Mouse (Mus musculus): Measurements from ENCODE around the gene Myo1e. TPM values are rescaled to one million over a fixed set of nuclear protein-coding genes. Genes with fewer than 3 reads are reported as not detected.

Gene Myo1e
- total RNA-seq, 1 experiment, result 21.3 TPM

DNA sequence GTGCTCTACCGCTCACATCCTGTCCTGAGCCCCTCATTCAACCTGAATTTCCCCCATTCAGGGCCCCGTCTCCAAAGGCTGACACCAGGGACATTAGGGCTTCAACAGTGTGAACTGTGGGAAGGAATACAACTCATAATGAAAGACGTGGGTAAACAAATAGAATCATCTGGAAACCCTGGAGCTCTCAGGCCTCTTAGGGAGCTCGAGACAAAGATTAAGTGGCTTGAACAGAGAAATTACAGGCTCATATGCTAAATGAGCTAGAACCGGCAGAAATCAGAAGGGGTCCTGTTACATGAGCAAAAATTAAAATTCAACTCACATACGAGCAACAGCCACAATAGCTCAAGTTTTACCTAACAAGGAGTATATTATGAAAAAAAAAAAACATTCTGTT lies 32.3 kb upstream of the Myo1e start:
- Histone ChIP-seq H3K27ac (ENCODE audit: insufficient read depth, low read depth, low read length, poor library complexity, severe bottlenecking) (no peak overlapping the region; the same call in 1 of the 2 replicates), H3K36me3 (ENCODE audit: control insufficient read depth, insufficient read depth, low read length, poor library complexity, severe bottlenecking) (no peaks in the 10 kb centered on the region), H3K4me1 (ENCODE audit: control insufficient read depth in 2 of 2, insufficient read depth in 2 of 2, low read length in 2 of 2, poor library complexity in 1 of 2) (peaks cover 0 to 16% of the 10 kb centered on the region in 2 experiments; a peak in 2 of 4 replicates), H3K4me3 (ENCODE audit: insufficient read depth in 1 of 2, low read depth in 1 of 2, low read length in 2 of 2, poor library complexity in 1 of 2, severe bottlenecking in 1 of 2) (no peak overlapping the region), H3K9me3 (ENCODE audit: control insufficient read depth, insufficient read depth, low read depth, low read length) (no peaks in the 10 kb centered on the region), H3K9ac (ENCODE audit: insufficient read depth, low read depth, low read length, poor library complexity, severe bottlenecking) (no peak overlapping the region)
- in situ Hi-C loops (cut with MboI; ENCODE audit: low sequenced_read_pairs in 2 of 2, unreplicated experiment in 2 of 2), result no loop called here
- no peak for DNase-seq (ENCODE audit: low read depth, low spot score)
- TF ChIP-seq CHD2 (IDR thresholded peaks at IDR 0.05; ENCODE audit: low read depth, low read length), result no peak
- no peak for TF ChIP-seq HCFC1 (IDR thresholded peaks at IDR 0.05; ENCODE audit: borderline replicate concordance, insufficient read depth, low read length)
- no peak for TF ChIP-seq MAFK (IDR thresholded peaks at IDR 0.05; ENCODE audit: insufficient read depth, low read depth, low read length)
- TF ChIP-seq ZC3H11A (IDR thresholded peaks at IDR 0.05; ENCODE audit: borderline replicate concordance, low read depth, low read length), result no peak

DNA sequence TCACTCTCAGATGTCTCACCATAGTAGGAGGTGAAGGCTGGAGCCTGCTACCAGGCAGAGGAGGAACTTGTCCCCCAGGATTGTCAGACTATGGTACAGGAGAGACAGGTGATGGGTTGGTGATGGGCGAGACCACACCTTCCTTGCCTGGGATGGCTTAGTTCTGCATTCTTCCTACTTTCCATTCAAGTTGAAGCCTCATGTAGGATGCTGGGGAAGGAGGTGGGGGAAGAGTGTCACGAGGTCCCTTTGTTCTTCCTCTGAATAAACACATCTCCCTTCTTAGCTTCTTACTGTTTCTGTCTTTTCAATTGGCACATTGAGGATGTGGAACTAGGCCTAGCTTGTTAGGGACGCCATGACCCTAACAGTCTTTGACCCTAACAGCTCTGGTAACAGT lies 30.9 kb upstream of the Myo1e start:
- Histone ChIP-seq H3K4me3 (ENCODE audit: insufficient read depth in 1 of 2, low read depth in 1 of 2, low read length in 2 of 2, poor library complexity in 1 of 2, severe bottlenecking in 1 of 2) (no peak overlapping the region), H3K4me1 (ENCODE audit: control insufficient read depth in 2 of 2, insufficient read depth in 2 of 2, low read length in 2 of 2, poor library complexity in 1 of 2) (peaks cover 0 to 16% of the 10 kb centered on the region in 2 experiments; a peak in 2 of 4 replicates), H3K36me3 (ENCODE audit: control insufficient read depth, insufficient read depth, low read length, poor library complexity, severe bottlenecking) (no peaks in the 10 kb centered on the region), H3K9me3 (ENCODE audit: control insufficient read depth, insufficient read depth, low read depth, low read length) (no peaks in the 10 kb centered on the region), H3K27ac (ENCODE audit: insufficient read depth, low read depth, low read length, poor library complexity, severe bottlenecking) (no peak overlapping the region), H3K9ac (ENCODE audit: insufficient read depth, low read depth, low read length, poor library complexity, severe bottlenecking) (no peak overlapping the region)
- TF ChIP-seq ZNF384 (IDR thresholded peaks at IDR 0.05; ENCODE audit: low read depth, low read length) (no peak), MAFK (IDR thresholded peaks at IDR 0.05; ENCODE audit: insufficient read depth, low read depth, low read length) (no peak)
- in situ Hi-C loops (cut with MboI; ENCODE audit: low sequenced_read_pairs in 2 of 2, unreplicated experiment in 2 of 2), result no loop called here
- DNase-seq (ENCODE audit: low read depth, low spot score), result no peak

DNA sequence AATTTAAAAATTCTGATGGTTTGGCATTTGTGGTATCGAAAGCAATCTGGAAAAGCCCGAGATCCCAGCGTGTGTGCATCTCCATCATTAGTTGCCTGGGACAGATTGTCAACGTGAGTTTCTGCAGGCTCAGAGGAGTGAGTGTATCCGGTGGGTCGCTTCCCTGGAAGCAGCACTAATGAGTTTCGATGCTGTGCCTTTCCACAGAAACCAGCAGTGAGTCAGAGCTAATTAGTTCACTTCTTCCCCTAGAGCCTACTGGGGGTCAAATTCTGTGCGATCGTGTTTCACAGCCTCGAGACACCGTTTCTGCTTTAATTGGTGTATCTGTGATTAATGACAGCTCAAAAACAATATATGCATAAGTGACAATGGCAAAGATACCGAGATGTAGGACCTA lies 25.4 kb upstream of the Myo1e start:
- Histone ChIP-seq H3K4me1 (ENCODE audit: control insufficient read depth in 2 of 2, insufficient read depth in 2 of 2, low read length in 2 of 2, poor library complexity in 1 of 2) (no peaks in the 10 kb centered on the region; a peak in 2 of 4 replicates), H3K9me3 (ENCODE audit: control insufficient read depth, insufficient read depth, low read depth, low read length) (no peaks in the 10 kb centered on the region)

DNA sequence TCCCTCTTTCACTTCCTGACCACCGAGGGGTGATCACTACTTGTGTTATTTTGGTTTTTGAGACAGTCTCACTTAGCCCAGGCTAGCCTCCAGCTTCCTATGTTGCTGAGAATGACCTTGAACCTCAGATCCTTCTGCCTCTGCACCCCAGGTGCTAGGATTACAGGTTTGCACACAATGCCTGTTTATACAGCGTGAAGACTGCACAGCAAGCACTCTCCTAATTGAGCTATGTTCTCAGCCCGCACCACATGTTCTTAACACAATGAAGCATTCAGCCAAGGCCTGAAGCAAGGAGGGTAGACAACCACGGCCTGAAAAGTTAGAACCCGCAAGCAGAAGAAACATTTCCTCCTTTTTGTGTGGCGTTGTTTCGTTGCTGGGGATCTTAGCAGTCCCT lies 24.5 kb upstream of the Myo1e start:
- in situ Hi-C loops (cut with MboI; ENCODE audit: low sequenced_read_pairs in 2 of 2, unreplicated experiment in 2 of 2), result no loop called here
- no peaks in the 10 kb centered on the region for H3K36me3 ChIP-seq (ENCODE audit: control insufficient read depth, insufficient read depth, low read length, poor library complexity, severe bottlenecking)
- no peak overlapping the region for H3K27ac ChIP-seq (ENCODE audit: insufficient read depth, low read depth, low read length, poor library complexity, severe bottlenecking)
- H3K9me3 ChIP-seq (ENCODE audit: control insufficient read depth, insufficient read depth, low read depth, low read length), result no peaks in the 10 kb centered on the region
- no peaks in the 10 kb centered on the region; a peak in 1 of 4 replicates for H3K4me1 ChIP-seq (ENCODE audit: control insufficient read depth in 2 of 2, insufficient read depth in 2 of 2, low read length in 2 of 2, poor library complexity in 1 of 2)
- DNase-seq (ENCODE audit: low read depth, low spot score), result no peak
- TF ChIP-seq MAFK (IDR thresholded peaks at IDR 0.05; ENCODE audit: insufficient read depth, low read depth, low read length) (no peak), CHD2 (IDR thresholded peaks at IDR 0.05; ENCODE audit: low read depth, low read length) (no peak), HCFC1 (IDR thresholded peaks at IDR 0.05; ENCODE audit: borderline replicate concordance, insufficient read depth, low read length) (no peak), ZNF384 (IDR thresholded peaks at IDR 0.05; ENCODE audit: low read depth, low read length) (no peak), ZC3H11A (IDR thresholded peaks at IDR 0.05; ENCODE audit: borderline replicate concordance, low read depth, low read length) (no peak)
- H3K9ac ChIP-seq (ENCODE audit: insufficient read depth, low read depth, low read length, poor library complexity, severe bottlenecking), result no peak overlapping the region
- H3K4me3 ChIP-seq (ENCODE audit: insufficient read depth in 1 of 2, low read depth in 1 of 2, low read length in 2 of 2, poor library complexity in 1 of 2, severe bottlenecking in 1 of 2), result no peak overlapping the region

More for the DNA sequence above, 25.4 kb upstream of the Myo1e start:
- in situ Hi-C loops (cut with MboI; ENCODE audit: low sequenced_read_pairs in 2 of 2, unreplicated experiment in 2 of 2), result no loop called here
- Histone ChIP-seq H3K27ac (ENCODE audit: insufficient read depth, low read depth, low read length, poor library complexity, severe bottlenecking) (no peak overlapping the region), H3K4me3 (ENCODE audit: insufficient read depth in 1 of 2, low read depth in 1 of 2, low read length in 2 of 2, poor library complexity in 1 of 2, severe bottlenecking in 1 of 2) (no peak overlapping the region), H3K9ac (ENCODE audit: insufficient read depth, low read depth, low read length, poor library complexity, severe bottlenecking) (no peak overlapping the region), H3K36me3 (ENCODE audit: control insufficient read depth, insufficient read depth, low read length, poor library complexity, severe bottlenecking) (no peaks in the 10 kb centered on the region)
- DNase-seq (ENCODE audit: low read depth, low spot score), result no peak
- TF ChIP-seq CHD2 (IDR thresholded peaks at IDR 0.05; ENCODE audit: low read depth, low read length) (no peak), HCFC1 (IDR thresholded peaks at IDR 0.05; ENCODE audit: borderline replicate concordance, insufficient read depth, low read length) (no peak), ZC3H11A (IDR thresholded peaks at IDR 0.05; ENCODE audit: borderline replicate concordance, low read depth, low read length) (no peak), MAFK (IDR thresholded peaks at IDR 0.05; ENCODE audit: insufficient read depth, low read depth, low read length) (no peak), ZNF384 (IDR thresholded peaks at IDR 0.05; ENCODE audit: low read depth, low read length) (no peak)

DNA sequence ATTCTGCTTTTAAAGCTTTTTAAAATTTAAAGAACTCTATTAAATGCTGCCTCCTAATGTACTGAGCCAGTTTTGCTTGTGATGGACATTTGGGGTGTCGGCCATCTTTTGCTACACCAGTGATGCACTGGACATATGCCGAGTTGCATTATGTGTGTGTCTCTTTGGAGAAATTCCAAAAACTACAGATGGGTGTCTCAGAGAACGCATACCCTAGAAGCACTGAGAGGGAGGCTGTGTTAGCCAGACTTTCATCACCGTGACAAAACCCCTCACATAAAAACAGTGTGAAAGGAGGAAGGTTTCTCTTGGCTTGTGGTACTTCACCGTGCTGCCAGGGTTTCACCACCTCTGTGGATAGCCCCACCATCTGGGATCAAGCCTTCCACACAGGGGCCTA lies 14.8 kb upstream of the Myo1e start:
- in situ Hi-C loops (cut with MboI; ENCODE audit: low sequenced_read_pairs in 2 of 2, unreplicated experiment in 2 of 2), result no loop called here
- DNase-seq (ENCODE audit: low read depth, low spot score), result no peak
- Histone ChIP-seq H3K27ac (ENCODE audit: insufficient read depth, low read depth, low read length, poor library complexity, severe bottlenecking) (no peak overlapping the region), H3K4me1 (ENCODE audit: control insufficient read depth in 2 of 2, insufficient read depth in 2 of 2, low read length in 2 of 2, poor library complexity in 1 of 2) (peaks cover 5 to 19% of the 10 kb centered on the region in 2 experiments), H3K9me3 (ENCODE audit: control insufficient read depth, insufficient read depth, low read depth, low read length) (no peaks in the 10 kb centered on the region), H3K9ac (ENCODE audit: insufficient read depth, low read depth, low read length, poor library complexity, severe bottlenecking) (no peak overlapping the region), H3K36me3 (ENCODE audit: control insufficient read depth, insufficient read depth, low read length, poor library complexity, severe bottlenecking) (no peaks in the 10 kb centered on the region), H3K4me3 (ENCODE audit: insufficient read depth in 1 of 2, low read depth in 1 of 2, low read length in 2 of 2, poor library complexity in 1 of 2, severe bottlenecking in 1 of 2) (peak overlapping the region in 1 of 2 experiments; percentile 13; a peak in 1 of 4 replicates)
- no peak for TF ChIP-seq MAFK (IDR thresholded peaks at IDR 0.05; ENCODE audit: insufficient read depth, low read depth, low read length)
- TF ChIP-seq ZNF384 (IDR thresholded peaks at IDR 0.05; ENCODE audit: low read depth, low read length), result no peak
- no peak for TF ChIP-seq CHD2 (IDR thresholded peaks at IDR 0.05; ENCODE audit: low read depth, low read length)
- TF ChIP-seq HCFC1 (IDR thresholded peaks at IDR 0.05; ENCODE audit: borderline replicate concordance, insufficient read depth, low read length), result no peak
- TF ChIP-seq ZC3H11A (IDR thresholded peaks at IDR 0.05; ENCODE audit: borderline replicate concordance, low read depth, low read length), result no peak

All from ES-E14 (cell line).